Mouse (Mus musculus) E14TG2a.4 (cell line): ENCODE data around the gene Zfp57.

ENCODE experiments used
- H3K27me3 ChIP-seq: 2 replicates; pipeline ENCODE4 v1.6.1; 2014; ENCODE audit warnings: low read length, control low read depth; ENCODE audit not compliant: insufficient read depth
- H3K36me3 ChIP-seq: 2 replicates; pipeline ENCODE4 v1.6.1; 2014; ENCODE audit warnings: low read length, control low read depth; ENCODE audit not compliant: insufficient read depth
- H3K4me1 ChIP-seq: replicated peaks from 2 replicates; pipeline ENCODE4 v1.6.1; 2014; ENCODE audit warnings: low read depth, low read length, control low read depth
- H3K4me3 ChIP-seq: replicated peaks from 2 replicates; pipeline ENCODE4 v1.5.1; 2014; ENCODE audit warnings: mild to moderate bottlenecking, low read length
- H3K9me3 ChIP-seq: 2 replicates; pipeline ENCODE4 v1.6.1; 2014; ENCODE audit warnings: low read length, control low read depth
- CTCF ChIP-seq: conservative IDR thresholded peaks from 2 replicates; pipeline ENCODE4 v1.5.1; 2014; ENCODE audit warnings: low read length
- NANOG ChIP-seq: IDR thresholded peaks from 2 replicates; pipeline ENCODE4 v1.6.1; 2014; ENCODE audit warnings: borderline replicate concordance, low read length, mixed read lengths
- POU5F1 ChIP-seq: IDR thresholded peaks from 2 replicates; pipeline ENCODE4 v1.6.1; 2014; ENCODE audit warnings: low read length, borderline replicate concordance

The Zfp57 gene

GRCm38 (mm10) chr17:37000863-37001262 lies at the start of gene Zfp57:
Gene Zfp57, plus strand, starts transcription at chr17:37001163.
- TF ChIP-seq NANOG (no peak), CTCF (no peak), POU5F1 (no peak)
- H3K9me3 ChIP-seq = no peaks in the 10 kb centered on the region
- H3K4me3 ChIP-seq = peak within 1 kb of the TSS; percentile 40; the same call in 1 of the 2 replicates
- no peaks in the 10 kb centered on the region for H3K27me3 ChIP-seq
- H3K4me1 ChIP-seq = peaks cover 82% of the 10 kb centered on the region
- H3K36me3 ChIP-seq = peaks cover 27% of the 10 kb centered on the region

DNA sequence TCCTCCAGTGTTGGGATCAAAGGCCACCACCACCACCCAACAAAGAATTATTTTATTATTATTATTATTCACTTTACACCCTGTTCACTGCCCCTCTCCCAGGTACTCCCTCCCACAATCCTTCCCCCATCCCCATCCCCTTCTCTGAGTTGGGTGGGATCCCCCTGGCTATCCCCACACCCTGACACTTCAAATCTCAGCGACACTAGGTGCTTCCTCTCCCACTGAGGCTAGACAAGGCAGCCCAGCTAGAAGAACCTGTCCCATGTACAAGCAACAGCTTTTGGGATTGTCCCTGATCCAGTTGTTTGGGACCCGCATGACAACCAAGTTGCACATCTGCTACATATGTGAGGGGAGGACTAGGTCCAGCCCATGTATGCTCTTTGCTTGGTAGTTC lies 48.3 kb upstream of the Zfp57 start:
- Histone ChIP-seq H3K9me3 (no peaks in the 10 kb centered on the region), H3K4me3 (no peak overlapping the region), H3K36me3 (peaks cover 58% of the 10 kb centered on the region), H3K27me3 (peaks cover 3% of the 10 kb centered on the region), H3K4me1 (peaks cover 57% of the 10 kb centered on the region)
- TF ChIP-seq NANOG (no peak), POU5F1 (no peak), CTCF (no peak)

DNA sequence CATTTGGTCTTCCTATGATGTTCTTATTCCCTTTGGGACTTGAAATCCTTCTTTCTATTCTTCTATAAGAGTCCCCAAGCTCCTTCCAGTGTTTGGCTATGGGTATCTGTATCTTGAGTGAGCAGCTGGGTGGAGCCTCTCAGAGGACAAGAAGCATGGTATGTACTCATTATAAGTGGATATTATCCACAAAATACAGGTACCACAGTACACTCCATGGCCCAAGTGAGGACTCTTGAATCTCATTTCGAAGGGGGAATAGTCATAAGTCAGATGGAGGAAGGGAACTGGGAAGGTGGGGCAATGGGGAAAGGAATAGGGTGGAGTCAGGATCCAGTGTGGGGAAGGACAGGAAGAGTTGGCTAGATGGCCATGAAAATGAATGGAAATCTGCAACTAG lies 47.9 kb upstream of the Zfp57 start:
- H3K9me3 ChIP-seq = no peaks in the 10 kb centered on the region
- H3K4me1 ChIP-seq = peaks cover 56% of the 10 kb centered on the region
- H3K4me3 ChIP-seq = no peak overlapping the region
- H3K27me3 ChIP-seq = peaks cover 3% of the 10 kb centered on the region; the same call in 1 of the 2 replicates
- peaks cover 57% of the 10 kb centered on the region for H3K36me3 ChIP-seq
- TF ChIP-seq NANOG (no peak), CTCF (no peak), POU5F1 (no peak)

DNA sequence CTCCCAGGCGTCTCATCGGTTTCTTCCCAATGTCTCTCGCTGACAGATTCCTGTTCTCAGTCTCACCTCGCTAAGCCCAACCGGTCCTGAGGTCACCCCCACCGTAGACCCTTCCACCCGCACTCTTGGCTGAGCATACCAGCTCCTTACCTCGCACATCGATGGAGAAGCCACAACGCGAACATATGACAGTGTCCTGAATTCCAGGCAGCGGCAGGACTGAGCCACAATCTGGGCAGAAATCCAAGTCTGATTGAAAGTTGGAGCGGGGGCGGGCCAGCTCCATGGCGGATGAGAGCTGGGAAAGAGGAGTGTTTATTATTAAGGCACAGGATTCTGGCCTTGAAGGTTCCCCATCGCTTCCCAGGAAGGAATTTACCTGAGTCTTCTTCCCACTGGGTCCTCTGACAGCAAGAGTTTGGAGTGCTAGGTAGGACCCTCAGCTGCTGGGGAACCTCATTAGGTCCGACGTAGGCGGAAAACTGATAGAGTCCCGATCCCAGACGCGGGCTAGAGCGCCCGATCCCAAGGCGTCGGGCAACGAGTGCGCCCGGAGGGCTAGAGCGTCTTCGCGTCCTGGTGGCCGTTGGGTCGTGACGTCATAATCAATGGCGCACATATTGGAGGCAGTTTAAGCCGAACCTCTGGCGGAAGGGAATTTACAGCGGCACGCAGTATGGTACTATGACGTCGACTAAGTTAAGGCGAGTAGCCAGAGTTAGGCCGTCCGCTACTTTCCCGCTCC lies 42.8 kb upstream of the Zfp57 start, which contains the start of the genes Znrd1 and Znrd1as:
TSS of gene Znrd1 (minus strand) at position 561 of the 745 bp plus-strand sequence.
TSS of gene Znrd1as (plus strand) at position 594 of the 745 bp plus-strand sequence.
- peaks cover 39% of the 10 kb centered on the region for H3K4me1 ChIP-seq
- peaks cover 45% of the 10 kb centered on the region for H3K36me3 ChIP-seq
- peak within 1 kb of the TSS; percentile 92 for H3K4me3 ChIP-seq
- H3K27me3 ChIP-seq = no peaks in the 10 kb centered on the region
- no peak for TF ChIP-seq POU5F1
- no peaks in the 10 kb centered on the region for H3K9me3 ChIP-seq

GRCm38 (mm10) chr17:36958884-36959283 lies 42.1 kb upstream of the Zfp57 start:
- no peaks in the 10 kb centered on the region for H3K27me3 ChIP-seq
- H3K36me3 ChIP-seq = peaks cover 46% of the 10 kb centered on the region
- H3K4me1 ChIP-seq = peaks cover 36% of the 10 kb centered on the region
- H3K4me3 ChIP-seq = peak overlapping the region; percentile 92
- TF ChIP-seq POU5F1 = no peak
- no peak for TF ChIP-seq NANOG
- no peak for TF ChIP-seq CTCF
- no peaks in the 10 kb centered on the region for H3K9me3 ChIP-seq

DNA sequence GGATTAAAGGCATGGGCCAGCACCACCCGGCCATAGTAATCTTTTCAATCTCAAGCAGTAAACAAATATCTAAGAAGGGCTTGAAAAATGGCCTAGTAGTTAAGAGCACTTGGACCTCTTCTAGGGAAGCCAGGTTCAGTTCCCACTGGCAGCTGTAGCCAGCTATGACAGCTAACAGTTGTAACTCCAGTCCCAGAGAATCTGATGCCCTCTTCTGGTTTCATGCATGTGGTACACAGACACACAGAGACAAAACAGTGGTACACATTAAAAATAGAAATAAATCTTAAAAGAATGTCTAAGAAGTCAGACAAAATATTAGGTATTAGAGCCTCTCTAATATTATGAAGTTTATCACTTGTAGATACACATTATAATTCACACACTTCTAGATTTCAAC lies 39.8 kb upstream of the Zfp57 start:
- peaks cover 47% of the 10 kb centered on the region for H3K36me3 ChIP-seq
- H3K9me3 ChIP-seq = no peaks in the 10 kb centered on the region
- no peak overlapping the region for H3K4me3 ChIP-seq
- H3K27me3 ChIP-seq = no peaks in the 10 kb centered on the region
- TF ChIP-seq CTCF (no peak), POU5F1 (no peak), NANOG (no peak)
- peaks cover 36% of the 10 kb centered on the region for H3K4me1 ChIP-seq

DNA sequence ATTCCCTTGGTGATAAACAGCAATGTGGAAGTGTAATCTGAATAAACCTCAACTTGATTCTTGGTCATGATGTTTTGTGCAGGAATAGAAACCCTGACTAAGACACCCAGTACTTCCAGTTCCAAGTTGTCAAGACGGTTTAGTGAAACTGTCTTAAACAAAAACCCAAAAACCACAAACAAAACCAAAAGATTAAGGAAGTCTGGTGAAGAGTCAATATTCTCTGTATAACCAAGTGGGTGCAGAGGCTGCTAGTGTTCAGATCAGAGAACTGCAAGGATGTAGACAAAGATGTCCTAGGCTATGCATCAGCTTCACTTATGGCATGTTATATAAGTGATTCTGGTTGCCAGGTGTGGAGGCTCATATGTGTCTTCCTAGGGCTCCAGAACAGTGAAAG lies 34.1 kb upstream of the Zfp57 start:
- Histone ChIP-seq H3K36me3 (peaks cover 84% of the 10 kb centered on the region), H3K27me3 (no peaks in the 10 kb centered on the region), H3K4me1 (peaks cover 33% of the 10 kb centered on the region), H3K4me3 (no peak overlapping the region), H3K9me3 (no peaks in the 10 kb centered on the region)
- no peak for TF ChIP-seq POU5F1
- no peak for TF ChIP-seq CTCF
- no peak for TF ChIP-seq NANOG

- peaks cover 62% of the 10 kb centered on the region for H3K4me1 ChIP-seq
- peak overlapping the region; percentile 82 for H3K4me3 ChIP-seq
- TF ChIP-seq CTCF = no peak
- TF ChIP-seq POU5F1 = no peak
- TF ChIP-seq NANOG = no peak
- H3K9me3 ChIP-seq = no peaks in the 10 kb centered on the region
- H3K27me3 ChIP-seq = no peaks in the 10 kb centered on the region
- peaks cover 71% of the 10 kb centered on the region for H3K36me3 ChIP-seq
Measured at GRCm38 (mm10) chr17:36970316-36970890, 30.6 kb upstream of the Zfp57 start.

DNA sequence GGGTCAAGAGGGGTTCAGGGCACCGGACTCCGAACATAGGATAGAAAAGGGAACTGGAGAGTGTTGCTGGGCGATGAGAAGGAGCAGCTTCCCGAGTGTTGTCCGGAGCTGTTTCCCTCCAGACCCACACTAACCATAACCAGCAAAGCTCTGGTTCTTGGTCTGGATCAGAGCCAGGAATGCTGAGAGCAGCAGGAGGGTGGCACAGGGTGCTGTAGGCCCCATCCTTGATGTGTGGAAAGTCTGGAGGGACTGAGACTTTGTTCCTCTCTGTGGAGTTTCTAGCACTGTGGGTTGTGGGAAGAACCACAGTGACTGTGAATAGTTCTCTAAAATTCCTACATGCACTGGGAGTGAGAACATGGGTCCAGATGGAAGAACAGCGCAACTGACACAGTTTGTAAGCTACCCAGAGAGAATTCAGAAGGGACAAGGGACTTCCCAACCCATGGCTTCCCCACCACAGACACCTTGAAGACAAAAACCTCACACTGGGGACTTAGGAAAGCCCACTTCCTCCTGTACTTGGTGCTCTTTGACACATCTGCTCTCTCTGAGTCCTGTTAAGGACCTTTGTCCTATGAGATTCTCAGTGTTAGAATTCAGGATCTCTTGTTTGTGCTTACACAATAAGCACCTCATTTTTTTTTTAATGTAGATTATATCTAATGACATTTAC lies 29.7 kb upstream of the Zfp57 start:
- Histone ChIP-seq H3K4me1 (peaks cover 71% of the 10 kb centered on the region), H3K36me3 (peaks cover 66% of the 10 kb centered on the region), H3K9me3 (no peaks in the 10 kb centered on the region), H3K27me3 (no peaks in the 10 kb centered on the region), H3K4me3 (peak overlapping the region; percentile 82)
- TF ChIP-seq POU5F1 = no peak
- no peak for TF ChIP-seq NANOG
- TF ChIP-seq CTCF = no peak
